Mouse (Mus musculus): ENCODE data around the gene Tbc1d14. TPM values are rescaled to one million over a fixed set of nuclear protein-coding genes. Genes with fewer than 3 reads are reported as not detected.

Tbc1d14 gene
- polyA plus RNA-seq, 1 experiment from 2014 or later: 59.7 TPM

GRCm38 (mm10) chr5:36575745-36576144 lies 17.3 kb downstream of the Tbc1d14 start:
- Histone ChIP-seq H3K4me3 (replicated peaks) (no peak overlapping the region), H3K36me3 (peaks cover 10% of the 10 kb centered on the region), H3K9me3 (no peaks in the 10 kb centered on the region), H3K4me2 (replicated peaks) (no peak overlapping the region), H3K4me1 (replicated peaks) (peaks cover 6% of the 10 kb centered on the region), H3K27ac (no peak overlapping the region), H3K9ac (replicated peaks) (no peak overlapping the region), H3K27me3 (no peaks in the 10 kb centered on the region)
- ATAC-seq: no peak
- 68% methylated on average over 1 of the region's 1 CpGs for WGBS

- Histone ChIP-seq H3K27me3 (no peaks in the 10 kb centered on the region), H3K4me1 (replicated peaks) (peaks cover 5% of the 10 kb centered on the region; the same call in 1 of the 2 replicates), H3K36me3 (peaks cover 15% of the 10 kb centered on the region), H3K9ac (replicated peaks) (no peak overlapping the region), H3K4me2 (replicated peaks) (no peak overlapping the region), H3K9me3 (no peaks in the 10 kb centered on the region), H3K4me3 (replicated peaks) (no peak overlapping the region), H3K27ac (no peak overlapping the region)
- ATAC-seq: no peak
- 88% methylated on average over 3 of the region's 3 CpGs for WGBS
Observed at GRCm38 (mm10) chr5:36575227-36575626, 17.8 kb downstream of the Tbc1d14 start.

GRCm38 (mm10) chr5:36574147-36574870 lies 18.8 kb downstream of the Tbc1d14 start:
- Histone ChIP-seq H3K27ac (no peak overlapping the region), H3K36me3 (peaks cover 15% of the 10 kb centered on the region), H3K4me1 (replicated peaks) (peaks cover 5% of the 10 kb centered on the region; the same call in 1 of the 2 replicates), H3K9ac (replicated peaks) (no peak overlapping the region), H3K4me2 (replicated peaks) (no peak overlapping the region), H3K9me3 (no peaks in the 10 kb centered on the region), H3K27me3 (no peaks in the 10 kb centered on the region), H3K4me3 (replicated peaks) (no peak overlapping the region)
- ATAC-seq: no peak
- WGBS: 65% methylated on average over 8 of the region's 8 CpGs

- H3K27ac ChIP-seq: no peak overlapping the region
- H3K4me3 ChIP-seq (replicated peaks): no peak overlapping the region
- 59% methylated on average over 3 of the region's 3 CpGs for WGBS
- peaks cover 5% of the 10 kb centered on the region; the same call in 1 of the 2 replicates for H3K4me1 ChIP-seq (replicated peaks)
- no peak for ATAC-seq
- H3K9ac ChIP-seq (replicated peaks): no peak overlapping the region
- peaks cover 15% of the 10 kb centered on the region for H3K36me3 ChIP-seq
- no peak overlapping the region for H3K4me2 ChIP-seq (replicated peaks)
- no peaks in the 10 kb centered on the region for H3K9me3 ChIP-seq
- no peaks in the 10 kb centered on the region for H3K27me3 ChIP-seq
Observed at GRCm38 (mm10) chr5:36573354-36573753, 19.7 kb downstream of the Tbc1d14 start.

- Histone ChIP-seq H3K36me3 (peaks cover 15% of the 10 kb centered on the region), H3K27me3 (no peaks in the 10 kb centered on the region), H3K4me1 (replicated peaks) (peaks cover 8% of the 10 kb centered on the region; the same call in 1 of the 2 replicates), H3K27ac (no peak overlapping the region), H3K4me3 (replicated peaks) (no peak overlapping the region), H3K9me3 (no peaks in the 10 kb centered on the region), H3K9ac (replicated peaks) (no peak overlapping the region), H3K4me2 (replicated peaks) (no peak overlapping the region)
- 93% methylated on average over 16 of the region's 16 CpGs for WGBS
- ATAC-seq: no peak
Observed at GRCm38 (mm10) chr5:36571371-36571770, 21.7 kb downstream of the Tbc1d14 start.

GRCm38 (mm10) chr5:36570546-36571245 lies 22.4 kb downstream of the Tbc1d14 start:
- WGBS: 91% methylated on average over 4 of the region's 4 CpGs
- H3K9ac ChIP-seq (replicated peaks): no peak overlapping the region
- H3K27ac ChIP-seq: no peak overlapping the region
- no peak overlapping the region for H3K4me2 ChIP-seq (replicated peaks)
- no peaks in the 10 kb centered on the region for H3K27me3 ChIP-seq
- H3K36me3 ChIP-seq: peaks cover 15% of the 10 kb centered on the region
- no peak for ATAC-seq
- no peak overlapping the region for H3K4me3 ChIP-seq (replicated peaks)
- peaks cover 12% of the 10 kb centered on the region; the same call in 1 of the 2 replicates for H3K4me1 ChIP-seq (replicated peaks)
- no peaks in the 10 kb centered on the region for H3K9me3 ChIP-seq

- no peaks in the 10 kb centered on the region for H3K27me3 ChIP-seq
- H3K4me2 ChIP-seq (replicated peaks): no peak overlapping the region
- H3K36me3 ChIP-seq: peaks cover 15% of the 10 kb centered on the region
- H3K9ac ChIP-seq (replicated peaks): no peak overlapping the region
- no peak overlapping the region for H3K4me3 ChIP-seq (replicated peaks)
- no peak for ATAC-seq
- no peak overlapping the region for H3K27ac ChIP-seq
- WGBS: 94% methylated on average over 7 of the region's 7 CpGs
- H3K4me1 ChIP-seq (replicated peaks): peaks cover 12% of the 10 kb centered on the region; the same call in 1 of the 2 replicates
- H3K9me3 ChIP-seq: no peaks in the 10 kb centered on the region
Observed at GRCm38 (mm10) chr5:36570098-36570497, 23.0 kb downstream of the Tbc1d14 start.

- Histone ChIP-seq H3K9me3 (no peaks in the 10 kb centered on the region), H3K9ac (replicated peaks) (no peak overlapping the region), H3K4me2 (replicated peaks) (no peak overlapping the region), H3K27ac (no peak overlapping the region), H3K4me1 (replicated peaks) (peaks cover 7% of the 10 kb centered on the region; the same call in 1 of the 2 replicates), H3K4me3 (replicated peaks) (no peak overlapping the region), H3K36me3 (peaks cover 15% of the 10 kb centered on the region), H3K27me3 (no peaks in the 10 kb centered on the region)
- WGBS: 89% methylated on average over 4 of the region's 4 CpGs
- no peak for ATAC-seq
Observed at GRCm38 (mm10) chr5:36568118-36568517, 25.0 kb downstream of the Tbc1d14 start.

- H3K36me3 ChIP-seq: peaks cover 15% of the 10 kb centered on the region
- no peak overlapping the region for H3K9ac ChIP-seq (replicated peaks)
- H3K4me3 ChIP-seq (replicated peaks): no peak overlapping the region
- H3K9me3 ChIP-seq: no peaks in the 10 kb centered on the region
- H3K27ac ChIP-seq: no peak overlapping the region
- no peak overlapping the region for H3K4me2 ChIP-seq (replicated peaks)
- H3K4me1 ChIP-seq (replicated peaks): peaks cover 7% of the 10 kb centered on the region; the same call in 1 of the 2 replicates
- H3K27me3 ChIP-seq: no peaks in the 10 kb centered on the region
- WGBS: 67% methylated on average over 2 of the region's 2 CpGs
- no peak for ATAC-seq
Observed at GRCm38 (mm10) chr5:36567627-36568026, 25.4 kb downstream of the Tbc1d14 start.

GRCm38 (mm10) chr5:36564530-36564929 lies 28.5 kb downstream of the Tbc1d14 start:
- peaks cover 7% of the 10 kb centered on the region; the same call in 1 of the 2 replicates for H3K4me1 ChIP-seq (replicated peaks)
- H3K27me3 ChIP-seq: no peaks in the 10 kb centered on the region
- no peaks in the 10 kb centered on the region for H3K36me3 ChIP-seq
- 89% methylated on average over 9 of the region's 9 CpGs for WGBS
- no peaks in the 10 kb centered on the region for H3K9me3 ChIP-seq
- H3K9ac ChIP-seq (replicated peaks): no peak overlapping the region
- no peak overlapping the region for H3K4me3 ChIP-seq (replicated peaks)
- no peak overlapping the region for H3K4me2 ChIP-seq (replicated peaks)
- ATAC-seq: no peak
- no peak overlapping the region for H3K27ac ChIP-seq

GRCm38 (mm10) chr5:36563741-36564140 lies 29.3 kb downstream of the Tbc1d14 start:
- peaks cover 7% of the 10 kb centered on the region; the same call in 1 of the 2 replicates for H3K4me1 ChIP-seq (replicated peaks)
- 82% methylated on average over 6 of the region's 6 CpGs for WGBS
- ATAC-seq: no peak

GRCm38 (mm10) chr5:36562791-36563445 lies 30.2 kb downstream of the Tbc1d14 start:
- Histone ChIP-seq H3K4me1 (replicated peaks) (peaks cover 9% of the 10 kb centered on the region; the same call in 1 of the 2 replicates), H3K9me3 (no peaks in the 10 kb centered on the region), H3K27ac (no peak overlapping the region), H3K4me3 (replicated peaks) (no peak overlapping the region), H3K27me3 (no peaks in the 10 kb centered on the region), H3K36me3 (no peaks in the 10 kb centered on the region), H3K4me2 (replicated peaks) (no peak overlapping the region), H3K9ac (replicated peaks) (no peak overlapping the region)
- 96% methylated on average over 10 of the region's 10 CpGs for WGBS
- ATAC-seq: no peak

More at GRCm38 (mm10) chr5:36563741-36564140, 29.3 kb downstream of the Tbc1d14 start:
- H3K27me3 ChIP-seq: no peaks in the 10 kb centered on the region
- H3K4me2 ChIP-seq (replicated peaks): no peak overlapping the region
- no peaks in the 10 kb centered on the region for H3K36me3 ChIP-seq
- H3K9ac ChIP-seq (replicated peaks): no peak overlapping the region
- no peak overlapping the region for H3K27ac ChIP-seq
- no peak overlapping the region for H3K4me3 ChIP-seq (replicated peaks)
- no peaks in the 10 kb centered on the region for H3K9me3 ChIP-seq
